Mouse (Mus musculus): Measurements from ENCODE around the gene Prep. TPM values are rescaled to one million over a fixed set of nuclear protein-coding genes. Genes with fewer than 3 reads are reported as not detected.

The Prep gene
- 9.6 TPM for polyA plus RNA-seq (2017; shearing (Covaris generic))

GRCm38 (mm10) chr10:45066931-45067308 lies at the start of gene Prep:
TSS of gene Prep (plus strand) at chr10:45067203.

GRCm38 (mm10) chr10:45177798-45178197 lies 110.8 kb downstream of the Prep start, which contains the start of gene Popdc3:
TSS of gene Popdc3 (plus strand) at chr10:45178098.

Other genes starting within 250 kb of the Prep start
- not detected for gene Popdc3, start 110.9 kb downstream of the Prep start, polyA plus RNA-seq (2017; shearing (Covaris generic))